Mouse (Mus musculus) MEL (cell line): ENCODE measurements around the gene Casq1. TPM values are rescaled to one million over a fixed set of nuclear protein-coding genes. Genes with fewer than 3 reads are reported as not detected.

Experiments
- DNase-seq: peaks from one replicate; pipeline ENCODE4 v3.0.0; 2011; ENCODE audit warnings: low read depth, low spot score
- H3K27ac ChIP-seq: 2 replicates; pipeline ENCODE4 v1.5.1; 2012; ENCODE audit warnings: low read depth, mild to moderate bottlenecking, control low read depth, low read length, moderate library complexity; ENCODE audit not compliant: control insufficient read depth
- H3K27me3 ChIP-seq, 2 experiments: fragments of 150-350 bp in 1 of 2; sonication (generic) in 1 of 2; 2 replicates each; pipeline ENCODE4 v1.6.1; 2012; ENCODE audit warnings: low read length in 2 of 2, mild to moderate bottlenecking in 2 of 2, improper control_type of control experiment in 1 of 2, moderate library complexity in 1 of 2; ENCODE audit not compliant: insufficient read depth in 2 of 2, control insufficient read depth in 1 of 2
- H3K36me3 ChIP-seq, 2 experiments: 2 replicates each; pipeline ENCODE4 v1.6.1; 2012 to 2014; ENCODE audit warnings: low read length in 2 of 2, improper control_type of control experiment in 1 of 2, inconsistent platforms in 1 of 2, mild to moderate bottlenecking in 1 of 2; ENCODE audit not compliant: insufficient read depth in 2 of 2, control insufficient read depth in 1 of 2
- H3K4me1 ChIP-seq, 2 experiments: fragments of 150-350 bp in 1 of 2; sonication (generic) in 1 of 2; 2 replicates each; pipeline ENCODE4 v1.6.1; 2012; ENCODE audit warnings: low read length in 2 of 2, improper control_type of control experiment in 1 of 2, mild to moderate bottlenecking in 1 of 2; ENCODE audit not compliant: insufficient read depth in 2 of 2, control insufficient read depth in 1 of 2
- H3K4me3 ChIP-seq, 2 experiments: fragments of 150-350 bp in 1 of 2; sonication (generic) in 1 of 2; 2 replicates each; pipeline ENCODE4 v1.5.1; 2012; ENCODE audit warnings: low read depth in 2 of 2, low read length in 2 of 2, mild to moderate bottlenecking in 2 of 2, moderate library complexity in 2 of 2, control low read depth in 1 of 2, improper control_type of control experiment in 1 of 2; ENCODE audit not compliant: control insufficient read depth in 1 of 2, insufficient read depth in 1 of 2
- H3K79me2 ChIP-seq: 2 replicates; pipeline ENCODE4 v1.6.1; 2012; ENCODE audit warnings: mild to moderate bottlenecking, low read length, moderate library complexity; ENCODE audit not compliant: control insufficient read depth, poor library complexity, insufficient read depth
- H3K9ac ChIP-seq: 2 replicates; pipeline ENCODE4 v1.6.1; 2012; ENCODE audit warnings: low read depth, mild to moderate bottlenecking, control low read depth, low read length, moderate library complexity; ENCODE audit not compliant: control insufficient read depth, poor library complexity, severe bottlenecking
- H3K9me3 ChIP-seq: fragments of 150-350 bp; sonication (generic); replicated peaks from 2 replicates; pipeline ENCODE4 v1.6.1; 2012; ENCODE audit warnings: mild to moderate bottlenecking, low read length, improper control_type of control experiment, moderate library complexity; ENCODE audit not compliant: insufficient read depth
- CHD1 ChIP-seq: IDR thresholded peaks from 2 replicates; pipeline ENCODE4 v1.6.1; 2012; ENCODE audit warnings: low read depth, mild to moderate bottlenecking, inconsistent platforms, low read length, improper control_type of control experiment
- CHD2 ChIP-seq: IDR thresholded peaks from 2 replicates; pipeline ENCODE4 v1.6.1; 2011; ENCODE audit warnings: low read length, improper control_type of control experiment
- CTCF ChIP-seq, 3 experiments: IDR thresholded peaks in 2 of 3; conservative IDR thresholded peaks in 1 of 3; 2 replicates each; pipeline ENCODE4 v1.5.1; 2011 to 2012; ENCODE audit warnings: low read length in 3 of 3, low read depth in 2 of 3, mild to moderate bottlenecking in 2 of 3, improper control_type of control experiment in 1 of 3, inconsistent platforms in 1 of 3, mixed read lengths in 1 of 3, moderate library complexity in 1 of 3; ENCODE audit not compliant: control insufficient read depth in 1 of 3, insufficient read depth in 1 of 3, poor library complexity in 1 of 3, severe bottlenecking in 1 of 3
- E2F4 ChIP-seq: IDR thresholded peaks from 2 replicates; pipeline ENCODE4 v1.6.1; 2011; ENCODE audit warnings: low read depth, low read length, improper control_type of control experiment, borderline replicate concordance
- ELF1 ChIP-seq: IDR thresholded peaks from 2 replicates; pipeline ENCODE4 v1.6.1; 2014; ENCODE audit warnings: low read depth, mild to moderate bottlenecking, inconsistent platforms, low read length, improper control_type of control experiment, moderate library complexity
- EP300 ChIP-seq, 2 experiments: IDR thresholded peaks; 2 replicates each; pipeline ENCODE4 v1.6.1; 2011; ENCODE audit warnings: improper control_type of control experiment in 2 of 2, low read length in 2 of 2, low read depth in 1 of 2, mild to moderate bottlenecking in 1 of 2
- GABPA ChIP-seq: IDR thresholded peaks from 2 replicates; pipeline ENCODE4 v1.6.1; 2012; ENCODE audit warnings: low read depth, mild to moderate bottlenecking, inconsistent platforms, low read length, improper control_type of control experiment, moderate library complexity
- GATA1 ChIP-seq: IDR thresholded peaks from 2 replicates; pipeline ENCODE4 v1.6.1; 2011; ENCODE audit warnings: low read depth, low read length, improper control_type of control experiment
- HCFC1 ChIP-seq: IDR thresholded peaks from 2 replicates; pipeline ENCODE4 v1.6.1; 2012; ENCODE audit warnings: low read depth, mild to moderate bottlenecking, inconsistent platforms, low read length, improper control_type of control experiment, moderate library complexity
- JUND ChIP-seq: IDR thresholded peaks from 2 replicates; pipeline ENCODE4 v1.6.1; 2011; ENCODE audit warnings: low read depth, mild to moderate bottlenecking, improper control_type of control experiment, low read length
- MXI1 ChIP-seq: IDR thresholded peaks from 2 replicates; pipeline ENCODE4 v1.6.1; 2011; ENCODE audit warnings: mild to moderate bottlenecking, low read depth, low read length, improper control_type of control experiment
- MYB ChIP-seq: IDR thresholded peaks from 2 replicates; pipeline ENCODE4 v1.6.1; 2011; ENCODE audit warnings: mild to moderate bottlenecking, low read depth, low read length, improper control_type of control experiment
- MYC ChIP-seq: IDR thresholded peaks from 2 replicates; pipeline ENCODE4 v1.6.1; 2011; ENCODE audit warnings: low read depth, mild to moderate bottlenecking, low read length, improper control_type of control experiment, moderate library complexity
- RAD21 ChIP-seq: IDR thresholded peaks from 2 replicates; pipeline ENCODE4 v1.6.1; 2011; ENCODE audit warnings: mild to moderate bottlenecking, low read depth, low read length, improper control_type of control experiment
- TAL1 ChIP-seq: IDR thresholded peaks from 2 replicates; pipeline ENCODE4 v1.6.1; 2012; ENCODE audit warnings: mild to moderate bottlenecking, inconsistent platforms, low read length, moderate library complexity, mixed read lengths
- TCF12 ChIP-seq: IDR thresholded peaks from 2 replicates; pipeline ENCODE4 v1.6.1; 2014; ENCODE audit warnings: low read depth, mild to moderate bottlenecking, inconsistent platforms, low read length, improper control_type of control experiment, moderate library complexity
- UBTF ChIP-seq: IDR thresholded peaks from 2 replicates; pipeline ENCODE4 v1.6.1; 2012; ENCODE audit warnings: low read depth, mild to moderate bottlenecking, inconsistent platforms, low read length, improper control_type of control experiment, moderate library complexity, borderline replicate concordance; ENCODE audit not compliant: insufficient read depth
- USF2 ChIP-seq, 2 experiments: IDR thresholded peaks; 2 replicates each; pipeline ENCODE4 v1.6.1; 2011 to 2012; ENCODE audit warnings: improper control_type of control experiment in 2 of 2, low read length in 2 of 2, borderline replicate concordance in 1 of 2, inconsistent platforms in 1 of 2, low read depth in 1 of 2, mild to moderate bottlenecking in 1 of 2; ENCODE audit not compliant: insufficient read depth in 1 of 2
- ZC3H11A ChIP-seq: IDR thresholded peaks from 2 replicates; pipeline ENCODE4 v1.6.1; 2012; ENCODE audit warnings: low read depth, mild to moderate bottlenecking, inconsistent platforms, low read length, improper control_type of control experiment
- ZMIZ1 ChIP-seq: IDR thresholded peaks from 2 replicates; pipeline ENCODE4 v1.6.1; 2012; ENCODE audit warnings: low read depth, mild to moderate bottlenecking, inconsistent platforms, low read length, improper control_type of control experiment, moderate library complexity
- ZNF384 ChIP-seq: IDR thresholded peaks from 2 replicates; pipeline ENCODE4 v1.6.1; 2012; ENCODE audit warnings: low read depth, mild to moderate bottlenecking, inconsistent platforms, low read length, improper control_type of control experiment
- polyA plus RNA-seq, 2 experiments: library from polyadenylated mRNA; stranded (reverse) in 1 of 2; unstranded in 1 of 2; fragments of >175 nt in 1 of 2; fragments of >200 nt in 1 of 2; gene quantifications; 2 replicates each; pipeline versions ENCODE4 v1.2.1 to v1.2.4; 2012; ENCODE audit warnings: low replicate concordance in 2 of 2, low read depth in 1 of 2; ENCODE audit not compliant: insufficient read length in 2 of 2, insufficient read depth in 1 of 2, missing spikeins in 1 of 2
- total RNA-seq: library from RNA; depleted of rRNA; stranded (reverse); fragments of 300-350 nt; gene quantifications from 2 replicates; pipeline ENCODE4 v1.2.3, GENCODE M21; 2012

Casq1 gene
- total and polyA plus RNA-seq, 3 experiments: 0.21 TPM; not detected in 2

- TF ChIP-seq GABPA (no peak), RAD21 (peak; percentile 52), CHD1 (no peak), ELF1 (peak; percentile 66), USF2 (IDR thresholded peaks at IDR 0.05; ENCODE audit: borderline replicate concordance in 1 of 2, insufficient read depth in 1 of 2, low read depth in 1 of 2, low read length in 2 of 2) (no peak), JUND (no peak), MXI1 (no peak), ZC3H11A (peak; percentile 33; the same call in 1 of the 2 replicates), TCF12 (no peak), MYB (no peak), CHD2 (peak; percentile 92), TAL1 (no peak), CTCF (IDR thresholded peaks at IDR 0.05 in 2 of 3, conservative IDR thresholded peaks at IDR 0.05 in 1 of 3; ENCODE audit: control insufficient read depth in 1 of 3, insufficient read depth in 1 of 3, low read depth in 2 of 3, low read length in 3 of 3, poor library complexity in 1 of 3, severe bottlenecking in 1 of 3) (peak; percentile 75 to 95 (median 89)), MYC (no peak), UBTF (no peak), ZNF384 (no peak), ZMIZ1 (no peak), GATA1 (no peak), EP300 (IDR thresholded peaks at IDR 0.05; ENCODE audit: low read depth in 1 of 2, low read length in 2 of 2) (peak in 1 of 2 experiments; percentile 60; a peak in 2 of 4 replicates)
Measured at GRCm38 (mm10) chr1:172217148-172217547, 2.5 kb downstream of the Casq1 start (continued).

GRCm38 (mm10) chr1:172214748-172215147, 4.9 kb downstream of the Casq1 start:
- TF ChIP-seq ZMIZ1: no peak
- no peak for TF ChIP-seq E2F4
- TF ChIP-seq HCFC1: no peak
- TF ChIP-seq, all 39 proteins: peak for 0
- H3K4me3 ChIP-seq: no peak overlapping the region
- no peaks in the 10 kb centered on the region for H3K79me2 ChIP-seq
- no peaks in the 10 kb centered on the region for H3K27me3 ChIP-seq
- no peak overlapping the region for H3K27ac ChIP-seq
- H3K9ac ChIP-seq: no peak overlapping the region
- no peaks in the 10 kb centered on the region for H3K9me3 ChIP-seq
- H3K36me3 ChIP-seq: peaks cover 0 to 4% of the 10 kb centered on the region in 2 experiments; a peak in 2 of 4 replicates
- no peak for DNase-seq
- peaks cover 0 to 5% of the 10 kb centered on the region in 2 experiments; a peak in 2 of 4 replicates for H3K4me1 ChIP-seq
